Mouse (Mus musculus): ENCODE measurements around the gene Inpp4a. TPM values are rescaled to one million over a fixed set of nuclear protein-coding genes. Genes with fewer than 3 reads are reported as not detected.
A peak's percentile ranks its signal among the peaks of the same experiment; 100 is the strongest.

The Inpp4a gene
- polyA plus RNA-seq, 1 experiment from 2014 or later, result 12.7 TPM

GRCm38 (mm10) chr1:37314338-37314737 lies 14.7 kb downstream of the Inpp4a start:
- no peak for ATAC-seq (replicated peaks; ENCODE audit: extremely low read depth, insufficient read depth, low FRiP score)
- WGBS, result 34% methylated on average over 7 of the region's 7 CpGs

GRCm38 (mm10) chr1:37317644-37318285 lies 18.1 kb downstream of the Inpp4a start:
- ATAC-seq (replicated peaks; ENCODE audit: extremely low read depth, insufficient read depth, low FRiP score), result no peak
- 71% methylated on average over 7 of the region's 7 CpGs for WGBS

More at GRCm38 (mm10) chr1:37314338-37314737, 14.7 kb downstream of the Inpp4a start:
- Histone ChIP-seq H3K36me3 (ENCODE audit: control insufficient read depth, insufficient read depth) (no peaks in the 10 kb centered on the region), H3K4me1 (ENCODE audit: control insufficient read depth, insufficient read depth, low read length) (peaks cover 16% of the 10 kb centered on the region), H3K9me3 (replicated peaks; ENCODE audit: control insufficient read depth, low read length) (peaks cover 6% of the 10 kb centered on the region; the same call in 1 of the 2 replicates), H3K27ac (ENCODE audit: low read length) (peak overlapping the region; percentile 1), H3K27me3 (ENCODE audit: control insufficient read depth, insufficient read depth, low read length) (no peaks in the 10 kb centered on the region), H3K4me3 (ENCODE audit: low read length) (no peak overlapping the region), H3K4me2 (ENCODE audit: low read depth, low read length) (no peak overlapping the region), H3K9ac (ENCODE audit: low read length) (no peak overlapping the region; the same call in 1 of the 2 replicates)

GRCm38 (mm10) chr1:37318558-37318957 lies 18.9 kb downstream of the Inpp4a start:
- WGBS, result 82% methylated on average over 2 of the region's 2 CpGs
- Histone ChIP-seq H3K27ac (ENCODE audit: low read length) (no peak overlapping the region), H3K9me3 (replicated peaks; ENCODE audit: control insufficient read depth, low read length) (no peaks in the 10 kb centered on the region), H3K4me3 (ENCODE audit: low read length) (no peak overlapping the region), H3K9ac (ENCODE audit: low read length) (no peak overlapping the region), H3K4me2 (ENCODE audit: low read depth, low read length) (no peak overlapping the region), H3K27me3 (ENCODE audit: control insufficient read depth, insufficient read depth, low read length) (no peaks in the 10 kb centered on the region), H3K36me3 (ENCODE audit: control insufficient read depth, insufficient read depth) (no peaks in the 10 kb centered on the region), H3K4me1 (ENCODE audit: control insufficient read depth, insufficient read depth, low read length) (peaks cover 9% of the 10 kb centered on the region)
- no peak for ATAC-seq (replicated peaks; ENCODE audit: extremely low read depth, insufficient read depth, low FRiP score)

More at GRCm38 (mm10) chr1:37317644-37318285, 18.1 kb downstream of the Inpp4a start:
- Histone ChIP-seq H3K4me2 (ENCODE audit: low read depth, low read length) (no peak overlapping the region), H3K36me3 (ENCODE audit: control insufficient read depth, insufficient read depth) (no peaks in the 10 kb centered on the region), H3K9ac (ENCODE audit: low read length) (no peak overlapping the region), H3K27ac (ENCODE audit: low read length) (no peak overlapping the region), H3K27me3 (ENCODE audit: control insufficient read depth, insufficient read depth, low read length) (no peaks in the 10 kb centered on the region), H3K4me1 (ENCODE audit: control insufficient read depth, insufficient read depth, low read length) (peaks cover 9% of the 10 kb centered on the region), H3K4me3 (ENCODE audit: low read length) (no peak overlapping the region), H3K9me3 (replicated peaks; ENCODE audit: control insufficient read depth, low read length) (no peaks in the 10 kb centered on the region)

- H3K27ac ChIP-seq (ENCODE audit: low read length), result no peak overlapping the region
- H3K4me3 ChIP-seq (ENCODE audit: low read length), result no peak overlapping the region
- no peaks in the 10 kb centered on the region for H3K4me1 ChIP-seq (ENCODE audit: control insufficient read depth, insufficient read depth, low read length)
- ATAC-seq (replicated peaks; ENCODE audit: extremely low read depth, insufficient read depth, low FRiP score), result no peak
- H3K4me2 ChIP-seq (ENCODE audit: low read depth, low read length), result no peak overlapping the region
- H3K9ac ChIP-seq (ENCODE audit: low read length), result no peak overlapping the region
- WGBS, result 65% methylated on average over 2 of the region's 2 CpGs
- no peaks in the 10 kb centered on the region for H3K27me3 ChIP-seq (ENCODE audit: control insufficient read depth, insufficient read depth, low read length)
- no peaks in the 10 kb centered on the region for H3K36me3 ChIP-seq (ENCODE audit: control insufficient read depth, insufficient read depth)
- H3K9me3 ChIP-seq (replicated peaks; ENCODE audit: control insufficient read depth, low read length), result no peaks in the 10 kb centered on the region
Observed at GRCm38 (mm10) chr1:37322690-37323089, 23.0 kb downstream of the Inpp4a start.

- no peak for ATAC-seq (replicated peaks; ENCODE audit: extremely low read depth, insufficient read depth, low FRiP score)
- WGBS, result 83% methylated on average over 4 of the region's 4 CpGs
- H3K27me3 ChIP-seq (ENCODE audit: control insufficient read depth, insufficient read depth, low read length), result no peaks in the 10 kb centered on the region
Observed at GRCm38 (mm10) chr1:37323208-37323607, 23.5 kb downstream of the Inpp4a start.

GRCm38 (mm10) chr1:37324569-37324968 lies 24.9 kb downstream of the Inpp4a start:
- Histone ChIP-seq H3K9ac (ENCODE audit: low read length) (no peak overlapping the region), H3K36me3 (ENCODE audit: control insufficient read depth, insufficient read depth) (peaks cover 4% of the 10 kb centered on the region; the same call in 1 of the 2 replicates), H3K4me3 (ENCODE audit: low read length) (no peak overlapping the region), H3K4me2 (ENCODE audit: low read depth, low read length) (no peak overlapping the region), H3K27ac (ENCODE audit: low read length) (no peak overlapping the region), H3K9me3 (replicated peaks; ENCODE audit: control insufficient read depth, low read length) (peaks cover 6% of the 10 kb centered on the region; the same call in 1 of the 2 replicates), H3K27me3 (ENCODE audit: control insufficient read depth, insufficient read depth, low read length) (no peaks in the 10 kb centered on the region), H3K4me1 (ENCODE audit: control insufficient read depth, insufficient read depth, low read length) (no peaks in the 10 kb centered on the region)
- no peak; the same call in 1 of the 2 replicates for ATAC-seq (replicated peaks; ENCODE audit: extremely low read depth, insufficient read depth, low FRiP score)
- WGBS, result 44% methylated on average over 5 of the region's 5 CpGs

More at GRCm38 (mm10) chr1:37323208-37323607, 23.5 kb downstream of the Inpp4a start:
- Histone ChIP-seq H3K4me3 (ENCODE audit: low read length) (no peak overlapping the region), H3K4me2 (ENCODE audit: low read depth, low read length) (no peak overlapping the region), H3K27ac (ENCODE audit: low read length) (no peak overlapping the region), H3K36me3 (ENCODE audit: control insufficient read depth, insufficient read depth) (no peaks in the 10 kb centered on the region), H3K4me1 (ENCODE audit: control insufficient read depth, insufficient read depth, low read length) (no peaks in the 10 kb centered on the region), H3K9me3 (replicated peaks; ENCODE audit: control insufficient read depth, low read length) (no peaks in the 10 kb centered on the region), H3K9ac (ENCODE audit: low read length) (no peak overlapping the region)

- Histone ChIP-seq H3K36me3 (ENCODE audit: control insufficient read depth, insufficient read depth) (peaks cover 4% of the 10 kb centered on the region; the same call in 1 of the 2 replicates), H3K4me2 (ENCODE audit: low read depth, low read length) (no peak overlapping the region), H3K9me3 (replicated peaks; ENCODE audit: control insufficient read depth, low read length) (peaks cover 6% of the 10 kb centered on the region; the same call in 1 of the 2 replicates), H3K4me3 (ENCODE audit: low read length) (no peak overlapping the region), H3K9ac (ENCODE audit: low read length) (no peak overlapping the region), H3K27ac (ENCODE audit: low read length) (no peak overlapping the region), H3K4me1 (ENCODE audit: control insufficient read depth, insufficient read depth, low read length) (peaks cover 5% of the 10 kb centered on the region; the same call in 1 of the 2 replicates), H3K27me3 (ENCODE audit: control insufficient read depth, insufficient read depth, low read length) (no peaks in the 10 kb centered on the region)
- no peak for ATAC-seq (replicated peaks; ENCODE audit: extremely low read depth, insufficient read depth, low FRiP score)
- 70% methylated on average over 4 of the region's 4 CpGs for WGBS
Observed at GRCm38 (mm10) chr1:37327311-37327710, 27.6 kb downstream of the Inpp4a start.

GRCm38 (mm10) chr1:37329132-37329531 lies 29.5 kb downstream of the Inpp4a start:
- H3K9ac ChIP-seq (ENCODE audit: low read length), result no peak overlapping the region
- H3K4me2 ChIP-seq (ENCODE audit: low read depth, low read length), result no peak overlapping the region
- ATAC-seq (replicated peaks; ENCODE audit: extremely low read depth, insufficient read depth, low FRiP score), result no peak
- H3K27me3 ChIP-seq (ENCODE audit: control insufficient read depth, insufficient read depth, low read length), result no peaks in the 10 kb centered on the region
- H3K4me3 ChIP-seq (ENCODE audit: low read length), result no peak overlapping the region
- H3K4me1 ChIP-seq (ENCODE audit: control insufficient read depth, insufficient read depth, low read length), result peaks cover 5% of the 10 kb centered on the region
- H3K27ac ChIP-seq (ENCODE audit: low read length), result no peak overlapping the region
- peaks cover 6% of the 10 kb centered on the region; the same call in 1 of the 2 replicates for H3K9me3 ChIP-seq (replicated peaks; ENCODE audit: control insufficient read depth, low read length)
- H3K36me3 ChIP-seq (ENCODE audit: control insufficient read depth, insufficient read depth), result peaks cover 4% of the 10 kb centered on the region; the same call in 1 of the 2 replicates
- WGBS, result 96% methylated on average over 3 of the region's 3 CpGs

- no peaks in the 10 kb centered on the region for H3K27me3 ChIP-seq (ENCODE audit: control insufficient read depth, insufficient read depth, low read length)
- H3K4me1 ChIP-seq (ENCODE audit: control insufficient read depth, insufficient read depth, low read length), result peaks cover 5% of the 10 kb centered on the region
- no peak overlapping the region for H3K9ac ChIP-seq (ENCODE audit: low read length)
- peaks cover 4% of the 10 kb centered on the region; the same call in 1 of the 2 replicates for H3K36me3 ChIP-seq (ENCODE audit: control insufficient read depth, insufficient read depth)
- peaks cover 6% of the 10 kb centered on the region; the same call in 1 of the 2 replicates for H3K9me3 ChIP-seq (replicated peaks; ENCODE audit: control insufficient read depth, low read length)
- H3K4me3 ChIP-seq (ENCODE audit: low read length), result no peak overlapping the region
- WGBS, result 84% methylated on average over 4 of the region's 4 CpGs
- H3K27ac ChIP-seq (ENCODE audit: low read length), result no peak overlapping the region
- no peak overlapping the region for H3K4me2 ChIP-seq (ENCODE audit: low read depth, low read length)
- no peak for ATAC-seq (replicated peaks; ENCODE audit: extremely low read depth, insufficient read depth, low FRiP score)
Observed at GRCm38 (mm10) chr1:37329831-37330230, 30.2 kb downstream of the Inpp4a start.
